Mouse (Mus musculus) stomach, postnatal 0 days (tissue): ENCODE results near the gene Mvb12b. TPM values are rescaled to one million over a fixed set of nuclear protein-coding genes. Genes with fewer than 3 reads are reported as not detected.
A peak's percentile ranks its signal among the peaks of the same experiment; 100 is the strongest.

Source experiments
- ATAC-seq: fragments of 200-750 bp; cut with Nextera tagmentation; 2 replicates; pipeline ENCODE4 v1.8.0; 2017; ENCODE audit not compliant: low FRiP score, low TSS enrichment
- DNase-seq: peaks from one replicate; pipeline ENCODE4 v3.0.0-alpha.2; 2016; ENCODE audit warnings: low spot score
- H3K27ac ChIP-seq: fragments of 300-500 bp; sonication (generic); replicated peaks from 2 replicates; pipeline ENCODE4 v1.5.1; 2014; ENCODE audit warnings: mild to moderate bottlenecking, control low read depth
- H3K27me3 ChIP-seq: fragments of 300-500 bp; sonication (generic); 2 replicates; pipeline ENCODE4 v1.6.1; 2014; ENCODE audit warnings: low read length; ENCODE audit not compliant: control insufficient read depth, insufficient read depth
- H3K36me3 ChIP-seq: fragments of 300-500 bp; sonication (generic); 2 replicates; pipeline ENCODE4 v1.6.1; 2014; ENCODE audit warnings: low read length, mixed read lengths; ENCODE audit not compliant: control insufficient read depth, insufficient read depth
- H3K4me1 ChIP-seq: fragments of 300-500 bp; sonication (generic); replicated peaks from 2 replicates; pipeline ENCODE4 v1.6.1; 2014; ENCODE audit warnings: antibody characterized with exemption; ENCODE audit not compliant: control insufficient read depth, insufficient read depth
- H3K4me2 ChIP-seq: fragments of 300-500 bp; sonication (generic); replicated peaks from 2 replicates; pipeline ENCODE4 v1.6.1; 2014; ENCODE audit warnings: low read depth, mild to moderate bottlenecking, control low read depth, moderate library complexity
- H3K4me3 ChIP-seq: fragments of 300-500 bp; sonication (generic); 2 replicates; pipeline ENCODE4 v1.5.1; 2014; ENCODE audit warnings: low read depth, low read length, control low read depth
- H3K9ac ChIP-seq: fragments of 300-500 bp; sonication (generic); 2 replicates; pipeline ENCODE4 v1.6.1; 2014; ENCODE audit warnings: mild to moderate bottlenecking, low read length, control low read depth, mixed read lengths
- H3K9me3 ChIP-seq: fragments of 300-500 bp; sonication (generic); 2 replicates; pipeline ENCODE4 v1.6.1; 2016; ENCODE audit warnings: low read length; ENCODE audit not compliant: control insufficient read depth
- CTCF ChIP-seq: IDR thresholded peaks from 2 replicates; pipeline ENCODE4 v1.5.1; 2016; ENCODE audit warnings: antibody characterized with exemption, low read depth, mild to moderate bottlenecking, moderate library complexity
- EP300 ChIP-seq: optimal IDR thresholded peaks from 2 replicates; pipeline ENCODE3; 2016; ENCODE audit warnings: antibody characterized with exemption
- WGBS: fragments of 180-500 bp; shearing (Covaris S2); extraction: QIAGEN DNeasy Blood & Tissue Kit; methylation state at CpG from one replicate; pipeline ENCODE4 v1.1.7; 2014; 5-methylcytosine and 5-hydroxymethylcytosine counted together
- polyA plus RNA-seq: library from polyadenylated mRNA; unstranded; fragments of >200 nt; fragmentation: Nextera tagmentation; extraction: Ambion mirVana; gene quantifications from 2 replicates; pipeline ENCODE4 v1.2.1, GENCODE M21; 2015

The Mvb12b gene
- polyA plus RNA-seq, 1 experiment from 2014 or later: 10.2 TPM

GRCm38 (mm10) chr2:33700581-33701445 lies 186.9 kb downstream of the Mvb12b start:
- Histone ChIP-seq H3K4me3 (no peak overlapping the region), H3K4me1 (no peaks in the 10 kb centered on the region), H3K27me3 (0 out of 2 replicates have a peak, but pooled peaks cover 2% of the 10 kb centered on the region), H3K9me3 (no peaks in the 10 kb centered on the region), H3K36me3 (no peaks in the 10 kb centered on the region), H3K9ac (no peak overlapping the region), H3K27ac (no peak overlapping the region), H3K4me2 (no peak overlapping the region)
- no peak for TF ChIP-seq CTCF
- no peak for TF ChIP-seq EP300
- ATAC-seq: peak; percentile 40; the same call in 1 of the 2 replicates
- 49% methylated on average over 15 of the region's 15 CpGs for WGBS
- no peak for DNase-seq

- WGBS: 67% methylated on average over 3 of the region's 3 CpGs
- Histone ChIP-seq H3K9ac (no peak overlapping the region), H3K4me1 (no peaks in the 10 kb centered on the region), H3K27ac (no peak overlapping the region), H3K4me3 (no peak overlapping the region), H3K9me3 (no peaks in the 10 kb centered on the region), H3K4me2 (no peak overlapping the region), H3K36me3 (no peaks in the 10 kb centered on the region), H3K27me3 (no peaks in the 10 kb centered on the region)
- TF ChIP-seq CTCF (peak; percentile 42), EP300 (no peak)
- DNase-seq (no peak), ATAC-seq (no peak)
Observed at GRCm38 (mm10) chr2:33698898-33699297, 188.8 kb downstream of the Mvb12b start.

GRCm38 (mm10) chr2:33696428-33696827 lies 191.3 kb downstream of the Mvb12b start:
- TF ChIP-seq CTCF (no peak), EP300 (no peak)
- Histone ChIP-seq H3K27ac (no peak overlapping the region), H3K4me1 (no peaks in the 10 kb centered on the region), H3K27me3 (no peaks in the 10 kb centered on the region), H3K36me3 (no peaks in the 10 kb centered on the region), H3K4me2 (no peak overlapping the region), H3K4me3 (no peak overlapping the region), H3K9me3 (no peaks in the 10 kb centered on the region), H3K9ac (no peak overlapping the region)
- 64% methylated on average over 3 of the region's 3 CpGs for WGBS
- no peak for DNase-seq
- ATAC-seq: no peak

- no peak for TF ChIP-seq EP300
- 0 out of 2 replicates have a peak, but pooled peaks have one; percentile 4 for TF ChIP-seq CTCF
- H3K4me3 ChIP-seq: no peak overlapping the region
- no peaks in the 10 kb centered on the region for H3K36me3 ChIP-seq
- H3K27me3 ChIP-seq: no peaks in the 10 kb centered on the region
- H3K9ac ChIP-seq: no peak overlapping the region
- H3K27ac ChIP-seq: no peak overlapping the region
- ATAC-seq (no peak), DNase-seq (no peak)
- no peak overlapping the region for H3K4me2 ChIP-seq
- 63% methylated on average over 3 of the region's 3 CpGs for WGBS
- no peaks in the 10 kb centered on the region for H3K9me3 ChIP-seq
- H3K4me1 ChIP-seq: no peaks in the 10 kb centered on the region
Observed at GRCm38 (mm10) chr2:33693931-33694330, 193.8 kb downstream of the Mvb12b start.

- no peak for TF ChIP-seq EP300
- TF ChIP-seq CTCF: peak; percentile 80
- no peak overlapping the region for H3K4me2 ChIP-seq
- no peaks in the 10 kb centered on the region for H3K4me1 ChIP-seq
- DNase-seq (peak; percentile 67), ATAC-seq (0 out of 2 replicates have a peak, but pooled peaks have one; percentile 57)
- no peaks in the 10 kb centered on the region for H3K36me3 ChIP-seq
- H3K4me3 ChIP-seq: no peak overlapping the region
- H3K9me3 ChIP-seq: no peaks in the 10 kb centered on the region
- H3K27ac ChIP-seq: no peak overlapping the region
- no peaks in the 10 kb centered on the region for H3K27me3 ChIP-seq
- WGBS: 36% methylated on average over 9 of the region's 9 CpGs
- H3K9ac ChIP-seq: no peak overlapping the region
Observed at GRCm38 (mm10) chr2:33689880-33690462, 197.8 kb downstream of the Mvb12b start.

- H3K4me3 ChIP-seq: no peak overlapping the region
- ATAC-seq (no peak), DNase-seq (no peak)
- H3K27ac ChIP-seq: no peak overlapping the region
- no peak for TF ChIP-seq EP300
- no peak for TF ChIP-seq CTCF
- no peaks in the 10 kb centered on the region for H3K4me1 ChIP-seq
- H3K9me3 ChIP-seq: no peaks in the 10 kb centered on the region
- H3K27me3 ChIP-seq: no peaks in the 10 kb centered on the region
- no peak overlapping the region for H3K4me2 ChIP-seq
- no peak overlapping the region for H3K9ac ChIP-seq
- WGBS: 51% methylated on average over 23 of the region's 23 CpGs
- no peaks in the 10 kb centered on the region for H3K36me3 ChIP-seq
Observed at GRCm38 (mm10) chr2:33689155-33689879, 198.4 kb downstream of the Mvb12b start.
